Mouse (Mus musculus) regulatory T cell (primary cell): ENCODE results near the gene Lbx2.

Source experiments
- in situ Hi-C: fragments of 300-600 bp; cut with MboI, MseI; formaldehyde crosslinking; loops from one replicate; pipeline ENCODE4 v1.15.1; 2025; ENCODE audit warnings: high pct_unique_total_duplicates

Gene Lbx2

DNA sequence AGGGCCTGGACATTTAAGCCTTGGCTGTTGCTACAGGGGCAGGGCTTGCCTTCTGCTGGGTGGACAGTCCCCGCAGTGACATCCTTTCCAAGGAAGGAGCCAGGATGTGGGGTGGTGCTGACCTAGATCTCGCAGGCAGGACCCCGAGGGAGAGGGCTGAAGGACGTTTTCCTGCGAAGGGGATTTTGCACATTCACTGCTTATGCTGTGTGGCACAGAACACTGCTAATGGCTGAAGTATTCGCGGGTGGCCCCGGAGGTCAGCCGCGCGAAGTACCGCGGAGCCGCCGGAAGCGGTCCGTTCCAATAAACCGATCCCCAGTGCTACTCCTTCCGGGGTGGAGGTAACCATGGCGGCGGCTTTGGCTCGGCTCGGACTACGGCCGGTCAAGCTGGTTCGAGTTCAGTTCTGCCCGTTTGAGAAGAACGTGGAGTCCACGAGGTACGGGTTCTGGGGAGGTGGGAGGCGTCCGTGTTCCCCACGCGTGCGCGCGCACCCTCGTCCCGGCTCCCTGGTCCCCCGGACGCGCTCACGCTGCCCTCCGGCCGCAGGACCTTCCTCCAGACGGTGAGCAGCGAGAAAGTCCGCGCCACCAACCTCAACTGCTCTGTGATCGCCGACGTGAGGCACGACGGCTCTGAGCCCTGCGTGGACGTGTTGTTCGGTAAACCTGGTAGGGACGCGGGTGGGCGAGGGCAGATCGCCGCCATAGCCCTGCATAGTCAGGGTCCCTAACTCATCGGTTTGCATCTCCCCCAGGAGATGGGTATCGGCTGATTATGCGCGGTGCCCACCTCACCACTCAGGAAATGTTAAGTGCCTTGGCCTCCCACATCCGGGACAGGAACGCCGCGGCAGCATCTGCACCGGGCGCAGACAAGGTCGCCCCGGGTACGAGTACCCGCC lies 22.8 kb downstream of the Lbx2 start, which contains the start of gene Mrpl53:
Mrpl53 (plus strand) TSS at position 279 of the 907 bp plus-strand sequence.
- in situ Hi-C loops, result loop anchor here (5.0 to 10.0 kb wide), 2 partner anchors 48 to 364 kb away; partner anchors contain the start of genes 1700003E16Rik and Wdr54

DNA sequence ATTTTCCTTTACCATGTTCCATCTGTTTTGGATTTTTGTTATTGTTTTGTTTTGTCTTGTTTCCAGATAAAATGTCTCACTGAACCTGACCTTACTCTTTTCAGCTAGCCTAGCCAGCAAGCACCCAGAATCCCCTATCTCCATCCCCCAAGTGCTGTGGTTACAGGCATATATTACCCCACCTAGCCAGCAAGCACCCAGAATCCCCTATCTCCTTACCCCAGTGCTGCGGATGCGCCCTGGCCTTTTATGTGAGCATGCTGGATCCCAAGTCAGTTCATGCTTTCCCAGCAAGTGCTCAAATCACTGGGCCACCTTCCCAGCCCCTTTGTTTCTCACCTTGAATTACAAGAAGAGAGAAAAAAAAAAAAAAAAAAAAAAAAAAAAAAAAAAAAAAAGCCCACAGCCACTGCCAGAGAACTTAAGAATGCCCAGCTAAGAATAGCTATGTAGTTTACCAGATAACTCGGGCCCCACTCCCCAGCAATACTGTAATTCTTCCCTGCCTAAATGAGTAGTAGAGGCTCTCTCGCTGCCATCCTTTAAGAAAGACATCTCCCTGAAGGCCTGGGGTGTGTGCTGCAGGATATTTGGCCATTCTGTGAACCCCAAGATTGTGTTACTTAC lies 25.5 kb downstream of the Lbx2 start:
- in situ Hi-C loops, result no loop called here

DNA sequence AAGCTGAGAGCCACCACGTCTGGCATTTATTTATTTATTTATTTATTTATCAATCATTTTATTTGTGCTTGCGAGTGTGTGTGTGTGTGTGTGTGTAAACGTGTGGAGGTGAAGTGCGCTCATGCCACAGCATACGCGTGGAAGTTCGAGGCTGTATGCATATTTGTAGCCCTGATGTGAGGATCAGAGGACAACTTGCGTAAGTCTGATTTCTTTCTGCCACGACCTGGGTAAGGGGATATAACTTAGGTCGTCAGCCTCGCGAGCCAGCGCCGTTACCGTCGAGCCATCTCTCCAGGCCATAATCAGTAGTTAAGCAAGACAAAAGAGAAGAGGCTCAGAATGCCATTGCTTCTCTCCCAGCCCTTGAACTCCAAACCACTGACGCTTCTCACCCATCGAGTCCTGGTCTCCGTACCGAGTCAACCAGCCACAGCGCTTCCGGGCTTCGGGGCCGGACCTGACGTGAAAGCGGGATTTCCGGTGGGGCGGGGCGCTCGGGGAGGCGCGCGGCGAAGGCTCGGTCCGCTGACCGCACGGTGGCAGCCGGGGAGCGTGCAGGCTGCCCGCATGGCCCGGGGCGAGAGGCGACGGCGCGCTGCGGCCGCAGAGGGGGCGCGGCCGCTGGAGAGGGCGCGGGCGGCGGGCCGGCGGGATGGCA lies 29.0 kb downstream of the Lbx2 start, which contains the start of gene Mogs:
Mogs (plus strand) TSS at position 486 of the 661 bp plus-strand sequence.
- in situ Hi-C loops, result no loop called here

DNA sequence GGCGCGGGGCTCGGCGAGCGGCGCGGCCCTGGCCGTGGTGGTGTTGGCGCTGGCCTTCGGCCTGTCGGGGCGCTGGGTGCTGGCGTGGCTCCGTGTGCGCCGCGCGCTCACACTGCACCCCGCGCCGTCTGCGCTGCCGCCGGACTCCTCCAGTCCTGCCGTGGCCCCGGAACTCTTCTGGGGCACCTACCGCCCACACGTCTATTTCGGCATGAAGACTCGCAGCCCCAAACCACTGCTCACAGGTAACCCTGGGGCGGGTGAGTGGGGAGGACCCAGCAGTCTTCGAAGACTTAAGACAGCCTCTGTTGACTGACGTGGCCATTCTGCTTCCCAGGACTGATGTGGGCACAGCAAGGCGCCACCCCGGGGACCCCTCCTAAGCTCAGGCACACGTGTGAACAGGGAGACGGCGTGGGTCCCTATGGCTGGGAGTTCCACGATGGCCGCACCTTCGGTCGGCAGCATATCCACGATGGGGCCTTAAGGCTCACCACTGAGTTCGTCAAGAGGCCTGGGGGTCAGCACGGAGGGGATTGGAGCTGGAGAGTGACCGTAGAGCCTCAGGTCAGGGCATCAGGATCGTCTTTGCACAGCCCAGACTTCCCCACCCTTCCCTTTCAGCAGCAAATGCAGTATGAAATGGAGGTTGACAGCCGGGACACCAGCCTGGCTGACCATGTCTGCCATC lies 29.7 kb downstream of the Lbx2 start:
- in situ Hi-C loops, result no loop called here

DNA sequence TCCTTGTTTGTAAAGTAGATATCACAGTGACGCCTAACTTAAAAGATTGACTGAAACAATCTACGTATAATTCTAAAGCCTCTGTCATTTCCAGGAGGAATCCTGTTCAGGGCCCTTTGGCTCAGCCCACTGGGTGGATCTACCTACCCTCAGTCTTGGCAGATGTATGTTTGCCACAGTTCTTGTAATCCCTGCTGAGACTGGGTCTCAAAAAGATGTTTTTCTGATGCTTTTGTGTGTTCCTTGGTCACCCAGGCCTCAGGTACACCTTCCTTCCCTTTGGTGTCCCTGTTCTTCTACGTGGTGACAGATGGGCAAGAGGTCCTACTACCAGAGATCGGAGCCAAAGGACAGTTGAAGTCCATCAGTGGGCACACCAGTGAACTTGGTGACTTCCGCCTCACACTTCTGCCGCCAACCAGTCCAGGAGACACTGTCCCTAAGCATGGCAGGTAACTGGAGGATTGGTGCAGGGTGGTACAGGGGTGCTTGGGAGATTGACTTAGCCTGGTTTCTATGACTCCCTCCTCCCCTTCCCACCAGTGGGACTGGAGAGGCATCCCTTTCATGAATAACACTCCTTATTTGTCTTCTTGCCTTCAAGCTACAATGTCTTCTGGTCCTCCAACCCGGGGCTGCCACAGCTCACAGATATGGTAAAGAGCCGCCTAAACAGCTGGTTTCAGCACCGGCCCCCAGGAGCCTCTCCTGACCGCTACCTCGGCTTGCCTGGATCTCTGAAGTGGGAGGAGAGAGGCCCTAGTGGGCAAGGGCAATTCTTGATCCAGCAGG lies 30.4 kb downstream of the Lbx2 start:
- in situ Hi-C loops, result no loop called here

DNA sequence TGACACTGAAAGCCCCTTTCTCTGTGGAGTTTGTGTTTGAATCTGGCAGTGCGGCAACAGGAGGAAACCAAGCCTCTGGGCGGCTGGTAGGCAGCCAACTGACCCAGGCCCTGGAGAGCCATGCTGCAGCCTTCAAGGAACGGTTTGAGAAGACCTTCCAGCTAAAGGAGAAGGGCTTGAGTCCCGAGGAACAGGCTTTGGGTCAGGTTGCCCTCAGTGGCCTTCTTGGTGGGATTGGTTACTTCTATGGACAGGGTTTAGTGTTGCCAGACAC lies 30.9 kb downstream of the Lbx2 start:
- in situ Hi-C loops, result no loop called here

DNA sequence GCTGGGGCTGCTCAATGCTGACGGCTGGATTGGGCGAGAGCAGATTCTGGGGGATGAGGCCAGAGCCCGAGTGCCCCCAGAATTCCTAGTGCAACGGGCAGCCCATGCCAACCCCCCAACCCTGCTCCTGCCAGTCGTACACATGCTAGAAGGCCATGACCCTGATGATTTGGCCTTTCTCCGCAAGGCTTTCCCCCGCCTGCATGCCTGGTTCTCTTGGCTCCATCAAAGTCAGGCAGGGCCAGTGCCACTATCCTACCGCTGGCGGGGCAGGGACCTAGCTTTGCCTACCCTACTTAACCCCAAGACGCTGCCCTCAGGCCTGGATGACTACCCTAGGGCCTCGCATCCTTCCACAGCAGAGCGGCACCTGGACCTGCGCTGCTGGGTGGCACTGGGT lies 31.4 kb downstream of the Lbx2 start:
- in situ Hi-C loops, result no loop called here

DNA sequence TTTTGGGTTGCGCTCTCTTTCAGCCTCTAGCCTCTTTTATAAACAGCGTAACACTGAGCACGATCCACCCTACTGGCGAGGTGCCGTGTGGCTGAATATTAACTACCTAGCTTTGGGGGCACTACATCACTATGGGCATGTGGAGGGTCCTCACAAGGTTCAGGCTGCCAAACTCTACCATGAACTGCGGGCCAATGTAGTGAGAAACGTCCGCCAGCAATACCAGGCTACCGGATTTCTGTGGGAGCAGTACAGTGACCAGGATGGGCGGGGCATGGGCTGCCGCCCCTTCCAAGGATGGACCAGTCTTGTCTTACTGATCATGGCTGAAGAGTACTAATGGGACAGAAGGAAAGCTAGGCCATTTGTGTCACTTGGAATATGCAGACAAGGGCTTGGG lies 32.2 kb downstream of the Lbx2 start:
- in situ Hi-C loops, result no loop called here

DNA sequence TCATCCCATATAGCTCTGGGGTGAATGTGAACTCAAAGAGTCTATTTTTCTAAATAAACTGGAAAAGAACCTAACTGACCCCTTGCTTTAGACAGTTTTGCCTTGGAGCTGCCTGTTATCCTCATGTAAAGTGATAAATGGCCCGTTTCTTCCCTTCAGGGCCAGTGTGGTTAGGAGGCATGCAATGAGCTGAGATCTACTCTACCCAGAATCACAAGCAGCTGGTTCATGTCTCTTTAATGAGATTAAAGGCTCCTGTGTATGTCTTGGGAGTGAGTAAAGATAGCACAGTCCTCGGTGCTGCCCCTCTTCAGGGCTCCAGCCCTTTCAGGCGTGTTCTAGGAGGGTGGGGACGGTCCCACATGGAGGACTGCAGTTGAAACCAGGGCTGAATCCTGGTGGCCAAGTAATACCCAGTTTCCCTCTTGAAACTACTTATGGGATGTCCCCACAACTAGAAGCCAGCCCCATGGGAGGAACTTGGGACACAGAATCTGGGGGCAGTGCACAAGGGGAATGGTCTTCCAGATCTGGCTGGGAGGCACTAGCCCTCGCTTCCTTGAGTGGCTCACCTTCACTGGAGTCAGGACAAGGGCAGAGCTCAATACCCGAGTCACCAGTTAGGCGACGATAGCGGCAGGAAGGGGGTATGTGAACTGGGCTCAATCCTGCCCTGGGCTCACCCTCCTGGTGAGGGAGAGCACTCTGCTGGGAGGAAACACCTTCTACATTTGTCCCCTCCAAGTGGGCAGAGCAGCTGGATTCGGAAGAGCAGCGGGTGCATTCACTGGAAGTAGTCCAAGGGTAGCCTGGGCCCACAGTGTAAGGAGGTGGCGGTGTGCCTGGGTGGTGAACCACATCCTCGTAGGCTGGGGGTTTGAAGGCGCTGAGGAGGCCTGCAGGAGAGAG lies 32.9 kb downstream of the Lbx2 start:
- in situ Hi-C loops, result no loop called here

DNA sequence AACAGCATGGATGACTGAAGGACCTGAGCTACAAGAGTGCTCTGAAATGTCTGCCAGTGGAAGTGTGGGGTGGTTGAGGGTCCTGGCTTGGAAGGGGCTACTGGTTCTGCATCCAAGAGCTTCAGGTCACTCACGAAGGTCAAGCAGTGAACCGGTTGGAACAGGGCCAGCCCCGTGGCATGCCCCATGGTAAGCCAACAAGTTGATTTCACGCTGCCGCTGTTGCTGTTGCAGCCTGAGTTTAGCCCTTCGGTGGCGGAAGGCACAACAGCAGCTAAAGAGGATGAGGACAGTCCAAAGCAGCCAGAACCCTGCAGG lies 33.5 kb downstream of the Lbx2 start:
- in situ Hi-C loops, result no loop called here

DNA sequence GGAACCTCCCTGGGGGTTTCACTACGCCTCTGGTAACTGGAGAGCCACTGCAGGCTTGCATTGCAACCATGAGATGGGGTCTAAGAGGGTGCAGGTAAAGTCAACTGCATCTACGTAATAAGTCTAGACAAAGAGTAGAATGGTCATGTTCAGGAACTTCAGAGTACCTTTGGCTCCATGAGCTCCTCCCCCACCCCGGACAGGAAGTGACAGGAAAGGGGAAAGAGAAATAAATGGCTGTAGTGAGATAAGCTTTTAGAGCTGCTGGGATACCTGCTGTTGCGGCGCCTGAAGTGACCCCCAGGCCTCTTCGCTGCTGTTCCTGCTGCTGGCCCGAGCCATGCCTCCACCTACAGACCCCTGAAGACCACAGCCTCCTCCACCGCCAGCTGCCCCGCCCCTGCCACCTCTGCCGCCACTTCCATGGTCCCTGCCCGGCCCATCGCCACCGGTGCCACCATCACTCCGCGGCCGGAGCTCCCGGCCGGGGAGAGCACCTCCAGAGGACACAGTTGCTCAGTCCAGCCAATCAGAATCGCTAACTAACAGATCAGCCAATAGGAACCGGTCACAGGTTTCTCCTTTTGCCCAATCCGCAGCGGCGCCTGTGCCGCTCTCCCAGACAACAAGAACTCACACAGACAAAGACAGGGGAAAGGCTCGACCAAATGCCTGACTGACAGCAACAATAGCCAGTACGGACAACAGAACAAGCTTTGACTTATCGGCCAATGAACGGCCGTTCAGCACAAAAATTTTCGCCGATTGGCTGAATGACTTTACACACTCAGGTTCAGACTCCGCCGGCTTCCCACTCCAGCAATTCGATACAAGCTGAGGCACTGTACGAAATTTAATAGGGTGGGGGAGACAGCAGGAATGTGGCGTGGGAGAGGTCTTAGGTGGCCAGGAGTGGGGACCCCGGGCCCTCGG lies 35.0 kb downstream of the Lbx2 start, which contains the start of gene Wbp1:
Wbp1 (minus strand) TSS at position 630 of the 933 bp plus-strand sequence.
- in situ Hi-C loops, result no loop called here

DNA sequence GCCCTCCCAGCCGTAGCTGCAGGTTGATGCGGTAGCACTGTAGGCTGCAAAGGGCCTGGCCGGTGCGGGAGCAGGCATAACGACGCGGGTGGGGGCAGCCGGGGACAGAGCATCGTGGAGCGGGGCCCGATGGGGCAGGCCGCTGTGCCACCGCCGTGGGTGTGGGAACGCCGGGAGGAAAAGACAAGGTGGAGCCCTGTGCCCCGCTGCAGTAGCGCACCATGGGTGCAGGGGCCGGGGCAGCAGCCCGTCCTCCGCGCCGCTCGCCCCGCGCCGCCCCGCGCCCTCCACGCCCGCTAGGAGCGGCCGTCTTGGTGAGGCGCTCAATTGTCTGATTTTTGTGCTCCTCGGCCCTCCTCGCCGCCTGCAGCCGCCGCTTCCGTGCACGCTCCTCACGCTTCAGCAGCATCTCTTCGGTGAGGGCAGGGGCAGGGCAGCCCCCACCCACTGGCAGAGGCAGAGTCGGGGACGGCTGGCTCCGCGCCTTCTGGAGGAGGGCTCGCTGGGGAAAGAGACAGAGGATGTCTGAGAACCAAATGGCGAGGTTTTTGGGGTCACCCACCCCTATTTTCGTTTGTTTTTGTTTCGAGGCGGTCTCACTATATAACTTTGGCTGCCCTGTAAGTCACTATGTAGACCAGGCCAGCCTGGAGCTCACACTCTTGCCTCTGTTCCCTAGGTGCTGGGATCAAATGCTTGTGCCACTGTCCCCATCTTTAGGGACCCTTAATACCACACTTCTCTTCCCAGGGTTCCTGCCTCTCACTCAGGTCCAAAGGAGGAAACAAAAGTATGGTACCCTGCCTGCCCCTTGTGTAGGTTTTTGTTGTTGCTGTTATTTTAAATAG lies 35.9 kb downstream of the Lbx2 start:
- in situ Hi-C loops, result no loop called here

DNA sequence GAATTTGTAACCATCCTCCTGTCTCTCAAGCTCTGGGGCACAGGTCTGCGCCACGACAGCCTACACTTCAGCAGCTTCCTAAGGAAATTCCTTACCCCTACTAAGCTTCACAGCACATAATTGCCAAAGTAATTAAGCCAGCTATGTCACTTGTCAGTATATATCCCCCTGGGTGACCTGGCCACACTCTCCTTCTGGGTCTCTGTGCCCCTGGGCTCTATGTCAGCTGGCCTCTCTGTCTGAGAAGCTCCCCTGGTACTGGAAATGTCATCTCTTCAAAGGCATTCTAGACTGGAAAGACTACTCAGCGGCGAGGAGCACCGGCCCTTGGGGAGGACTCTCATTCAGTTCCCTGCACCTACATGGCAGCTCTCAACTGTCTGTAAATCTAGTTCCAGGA lies 36.8 kb downstream of the Lbx2 start:
- in situ Hi-C loops, result no loop called here

DNA sequence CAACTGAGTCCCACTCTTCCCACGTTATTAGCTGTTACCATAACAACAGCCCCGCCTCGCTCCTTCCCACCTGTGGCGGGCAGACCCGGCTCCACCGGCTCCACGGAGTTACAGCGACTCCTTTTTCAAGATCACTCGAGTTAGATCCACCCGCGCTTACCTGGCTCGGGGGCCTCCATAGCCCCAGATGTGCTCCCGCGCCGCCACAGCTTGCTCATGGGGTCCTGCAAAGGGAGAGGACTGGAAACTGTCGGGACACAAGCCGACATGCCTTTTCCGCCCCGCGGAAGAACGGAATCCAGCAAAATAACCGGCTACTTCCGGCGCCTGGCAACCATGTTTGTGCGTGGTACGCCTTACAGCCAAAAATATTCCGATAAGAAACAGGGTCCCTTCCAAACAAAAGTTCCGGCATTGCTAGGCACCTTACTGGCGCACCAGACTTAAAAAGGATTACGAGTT lies 38.7 kb downstream of the Lbx2 start:
- in situ Hi-C loops, result no loop called here

DNA sequence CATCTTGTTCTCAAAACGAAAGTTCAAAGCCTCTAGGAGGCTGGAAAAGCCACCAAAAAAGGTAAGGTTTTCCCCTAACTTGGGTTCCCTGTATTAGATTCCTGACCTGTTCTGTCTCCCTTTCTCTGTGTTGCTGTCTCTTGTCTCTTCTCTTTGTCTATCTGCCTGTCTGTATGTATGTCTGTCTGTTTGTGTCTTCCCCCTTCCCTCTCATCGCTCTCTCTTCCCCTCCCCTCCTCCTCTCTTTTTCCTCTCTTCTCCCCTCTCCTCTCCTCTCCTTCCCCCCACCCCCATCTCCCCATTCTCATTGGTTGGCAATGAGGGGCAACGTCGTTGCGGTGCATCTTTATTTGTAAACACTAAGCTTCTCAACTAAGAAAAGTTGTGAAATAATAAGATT lies 39.2 kb downstream of the Lbx2 start, which contains the start of gene Ino80b:
Ino80b (minus strand) TSS at position 101 of the 400 bp plus-strand sequence.
- in situ Hi-C loops, result no loop called here

DNA sequence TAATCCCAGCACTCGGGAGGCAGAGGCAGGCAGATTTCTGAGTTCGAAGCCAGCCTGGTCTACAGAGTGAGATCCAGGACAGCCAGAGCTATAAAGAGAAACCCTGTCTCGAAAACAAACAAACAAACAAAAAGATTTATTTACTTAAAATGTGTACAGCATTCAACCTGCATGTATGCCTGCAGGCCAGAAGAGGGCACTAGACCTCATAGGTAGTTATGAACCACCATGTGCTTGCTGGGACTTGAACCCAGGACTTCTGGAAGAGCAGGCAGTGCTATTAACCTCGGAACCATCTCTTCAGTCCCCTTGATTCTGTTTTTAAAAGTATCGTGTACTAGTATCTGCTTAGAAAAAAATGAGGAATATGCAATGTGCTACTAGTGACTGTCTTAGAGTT lies 41.3 kb downstream of the Lbx2 start:
- in situ Hi-C loops, result no loop called here

DNA sequence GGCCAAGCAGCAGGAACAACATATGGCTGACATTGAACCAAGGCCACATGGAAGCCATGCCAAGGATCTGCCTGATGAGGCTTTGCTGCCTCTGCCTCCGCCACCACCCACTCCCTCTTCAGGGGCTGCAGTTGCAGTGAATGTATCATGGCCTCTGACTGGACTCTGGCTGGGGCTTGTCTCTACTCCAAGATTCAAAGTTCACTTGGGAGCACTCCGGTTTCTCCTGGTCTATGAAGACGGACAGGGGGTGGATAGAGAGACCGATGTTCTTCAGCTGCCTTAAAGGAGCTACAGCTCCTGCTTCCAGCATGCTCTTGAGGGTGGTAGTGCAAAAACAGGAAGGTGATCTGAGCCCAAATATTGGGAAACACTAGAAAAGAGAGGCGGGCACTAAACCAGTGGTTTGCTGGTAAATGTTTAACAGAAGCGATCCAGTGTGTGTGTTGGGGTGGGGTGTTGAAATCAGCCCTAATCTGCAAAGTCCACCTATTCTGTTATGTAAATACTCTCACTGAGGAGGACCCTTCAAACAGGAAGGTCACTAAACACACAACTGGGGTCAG lies 45.4 kb downstream of the Lbx2 start:
- in situ Hi-C loops, result no loop called here
